Mouse (Mus musculus) myocyte (in vitro differentiated cells): ENCODE data around the gene Acsl3. TPM values are rescaled to one million over a fixed set of nuclear protein-coding genes. Genes with fewer than 3 reads are reported as not detected.

ENCODE experiments used
- H3K27me3 ChIP-seq: one replicate; pipeline ENCODE4 v1.6.1; 2011; ENCODE audit not compliant: control insufficient read depth, insufficient read depth, insufficient read length
- H3K36me3 ChIP-seq: one replicate; pipeline ENCODE4 v1.6.1; 2011; ENCODE audit not compliant: control insufficient read depth, insufficient read depth
- H3K4me2 ChIP-seq: one replicate; pipeline ENCODE4 v1.6.1; 2011; ENCODE audit warnings: low read depth, control low read depth
- H3K4me3 ChIP-seq: one replicate; pipeline ENCODE4 v1.5.1; 2011; ENCODE audit warnings: mild to moderate bottlenecking, control low read depth, moderate library complexity
- H3K79me2 ChIP-seq: one replicate; pipeline ENCODE4 v1.6.1; 2011; ENCODE audit not compliant: control insufficient read depth, insufficient read depth
- H3ac ChIP-seq: one replicate; pipeline ENCODE4 v1.6.1; 2011; ENCODE audit not compliant: control insufficient read depth, insufficient read length
- CEBPB ChIP-seq: IDR thresholded peaks from 2 replicates; pipeline ENCODE4 v1.6.1; 2011; ENCODE audit warnings: mild to moderate bottlenecking, moderate library complexity; ENCODE audit not compliant: poor library complexity, insufficient read depth, severe bottlenecking
- E2F4 ChIP-seq: IDR thresholded peaks from one replicate; pipeline ENCODE4 v1.6.1; 2011; ENCODE audit warnings: mild to moderate bottlenecking, control low read depth, moderate library complexity; ENCODE audit not compliant: insufficient read depth
- MAX ChIP-seq: IDR thresholded peaks from one replicate; pipeline ENCODE4 v1.6.1; 2011; ENCODE audit warnings: low read depth, mild to moderate bottlenecking, control low read depth
- MYOD1 ChIP-seq, 3 experiments: IDR thresholded peaks; one replicate each; pipeline ENCODE4 v1.6.1; 2011; ENCODE audit warnings: control low read depth in 2 of 3, low read depth in 2 of 3, mild to moderate bottlenecking in 2 of 3, moderate library complexity in 1 of 3; ENCODE audit not compliant: insufficient read length in 2 of 3, control insufficient read depth in 1 of 3
- MYOG ChIP-seq, 3 experiments: IDR thresholded peaks; one replicate each; pipeline ENCODE4 v1.6.1; 2011; ENCODE audit warnings: control low read depth in 2 of 3, low read depth in 2 of 3, mild to moderate bottlenecking in 2 of 3; ENCODE audit not compliant: insufficient read length in 2 of 3, control insufficient read depth in 1 of 3, insufficient read depth in 1 of 3
- POLR2A ChIP-seq: IDR thresholded peaks from one replicate; pipeline ENCODE4 v1.6.1; 2011; ENCODE audit warnings: low read depth, mild to moderate bottlenecking, control low read depth, moderate library complexity; ENCODE audit not compliant: insufficient read length
- POLR2AphosphoS2 ChIP-seq: IDR thresholded peaks from one replicate; pipeline ENCODE4 v1.6.1; 2011; ENCODE audit warnings: low read depth, control low read depth; ENCODE audit not compliant: insufficient read length
- REST ChIP-seq: IDR thresholded peaks from one replicate; pipeline ENCODE4 v1.6.1; 2011; ENCODE audit warnings: mild to moderate bottlenecking, control low read depth, moderate library complexity; ENCODE audit not compliant: insufficient read depth, insufficient read length
- SRF ChIP-seq: IDR thresholded peaks from one replicate; pipeline ENCODE4 v1.6.1; 2011; ENCODE audit warnings: low read depth; ENCODE audit not compliant: control insufficient read depth, insufficient read length
- TCF12 ChIP-seq: IDR thresholded peaks from one replicate; pipeline ENCODE4 v1.6.1; 2011; ENCODE audit warnings: mild to moderate bottlenecking, control low read depth; ENCODE audit not compliant: poor library complexity, insufficient read depth, severe bottlenecking
- TCF3 ChIP-seq: IDR thresholded peaks from one replicate; pipeline ENCODE4 v1.6.1; 2011; ENCODE audit warnings: low read depth, control low read depth; ENCODE audit not compliant: insufficient read length
- USF1 ChIP-seq: IDR thresholded peaks from one replicate; pipeline ENCODE4 v1.6.1; 2011; ENCODE audit warnings: low read depth, mild to moderate bottlenecking, control low read depth, moderate library complexity
- polyA plus RNA-seq: library from polyadenylated mRNA; unstranded; fragments of >200 nt; fragmentation: generic; extraction: Trizol; gene quantifications from one replicate; pipeline ENCODE4 v1.2.1, GENCODE M21; 2012; ENCODE audit warnings: missing spikeins

Gene Acsl3
- polyA plus RNA-seq, 1 experiment: 106 TPM

GRCm38 (mm10) chr1:78706338-78706737 is 48.7 kb downstream of the Acsl3 start:
- no peaks in the 10 kb centered on the region for H3K27me3 ChIP-seq
- H3K36me3 ChIP-seq: peaks cover 81% of the 10 kb centered on the region
- no peak overlapping the region for H3ac ChIP-seq
- H3K4me2 ChIP-seq: no peak overlapping the region
- H3K79me2 ChIP-seq: no peaks in the 10 kb centered on the region
- TF ChIP-seq SRF (no peak), POLR2A (no peak), MAX (no peak), USF1 (no peak), TCF3 (no peak), TCF12 (no peak), REST (no peak), MYOG (IDR thresholded peaks at IDR 0.05; ENCODE audit: control insufficient read depth in 1 of 3, insufficient read depth in 1 of 3, insufficient read length in 2 of 3, low read depth in 2 of 3) (no peak), E2F4 (no peak), POLR2AphosphoS2 (no peak), MYOD1 (IDR thresholded peaks at IDR 0.05; ENCODE audit: control insufficient read depth in 1 of 3, insufficient read length in 2 of 3, low read depth in 2 of 3) (no peak)
- H3K4me3 ChIP-seq: no peak overlapping the region

- Histone ChIP-seq H3K27me3 (no peaks in the 10 kb centered on the region), H3K4me2 (no peak overlapping the region), H3K79me2 (no peaks in the 10 kb centered on the region), H3K36me3 (peaks cover 72% of the 10 kb centered on the region), H3ac (no peak overlapping the region), H3K4me3 (no peak overlapping the region)
- TF ChIP-seq MYOD1 (IDR thresholded peaks at IDR 0.05; ENCODE audit: control insufficient read depth in 1 of 3, insufficient read length in 2 of 3, low read depth in 2 of 3) (no peak), MYOG (IDR thresholded peaks at IDR 0.05; ENCODE audit: control insufficient read depth in 1 of 3, insufficient read depth in 1 of 3, insufficient read length in 2 of 3, low read depth in 2 of 3) (no peak), POLR2AphosphoS2 (peak; percentile 7), MAX (no peak), REST (no peak), TCF12 (no peak)
Observed at GRCm38 (mm10) chr1:78707280-78707679, 49.7 kb downstream of the Acsl3 start.

- Histone ChIP-seq H3ac (no peak overlapping the region), H3K36me3 (peaks cover 47% of the 10 kb centered on the region), H3K27me3 (no peaks in the 10 kb centered on the region), H3K4me2 (no peak overlapping the region), H3K4me3 (no peak overlapping the region), H3K79me2 (no peaks in the 10 kb centered on the region)
- no peak for TF ChIP-seq REST
Observed at GRCm38 (mm10) chr1:78710026-78710425, 52.4 kb downstream of the Acsl3 start.

GRCm38 (mm10) chr1:78710613-78711329 is 53.1 kb downstream of the Acsl3 start:
- Histone ChIP-seq H3K27me3 (no peaks in the 10 kb centered on the region), H3K36me3 (peaks cover 41% of the 10 kb centered on the region), H3K79me2 (no peaks in the 10 kb centered on the region), H3K4me3 (no peak overlapping the region), H3K4me2 (no peak overlapping the region), H3ac (no peak overlapping the region)
- TF ChIP-seq CEBPB (no peak), POLR2AphosphoS2 (peak; percentile 54)

GRCm38 (mm10) chr1:78724458-78725190 is 67.0 kb downstream of the Acsl3 start:
- TF ChIP-seq MAX: no peak
- H3K4me2 ChIP-seq: peak overlapping the region; percentile 53
- H3K36me3 ChIP-seq: no peaks in the 10 kb centered on the region
- H3ac ChIP-seq: no peak overlapping the region
- H3K79me2 ChIP-seq: no peaks in the 10 kb centered on the region
- H3K4me3 ChIP-seq: no peak overlapping the region
- H3K27me3 ChIP-seq: no peaks in the 10 kb centered on the region

GRCm38 (mm10) chr1:78725191-78725490 is 67.5 kb downstream of the Acsl3 start:
- Histone ChIP-seq H3K27me3 (no peaks in the 10 kb centered on the region), H3K79me2 (no peaks in the 10 kb centered on the region), H3K4me2 (peak overlapping the region; percentile 53), H3K4me3 (no peak overlapping the region), H3ac (no peak overlapping the region), H3K36me3 (no peaks in the 10 kb centered on the region)
- TF ChIP-seq TCF12 (no peak), MYOD1 (IDR thresholded peaks at IDR 0.05; ENCODE audit: control insufficient read depth in 1 of 3, insufficient read length in 2 of 3, low read depth in 2 of 3) (no peak), TCF3 (no peak), CEBPB (no peak), USF1 (no peak), REST (no peak), E2F4 (no peak), MYOG (IDR thresholded peaks at IDR 0.05; ENCODE audit: control insufficient read depth in 1 of 3, insufficient read depth in 1 of 3, insufficient read length in 2 of 3, low read depth in 2 of 3) (no peak), MAX (no peak), SRF (no peak)
